Mouse (Mus musculus) MEL (cell line): ENCODE measurements around the gene Dennd2c. TPM values are rescaled to one million over a fixed set of nuclear protein-coding genes. Genes with fewer than 3 reads are reported as not detected.

ENCODE experiments used
- DNase-seq: peaks from one replicate; pipeline ENCODE4 v3.0.0; 2011; ENCODE audit warnings: low read depth, low spot score
- H3K27ac ChIP-seq: 2 replicates; pipeline ENCODE4 v1.5.1; 2012; ENCODE audit warnings: low read depth, mild to moderate bottlenecking, control low read depth, low read length, moderate library complexity; ENCODE audit not compliant: control insufficient read depth
- H3K27me3 ChIP-seq, 2 experiments: fragments of 150-350 bp in 1 of 2; sonication (generic) in 1 of 2; 2 replicates each; pipeline ENCODE4 v1.6.1; 2012; ENCODE audit warnings: low read length in 2 of 2, mild to moderate bottlenecking in 2 of 2, improper control_type of control experiment in 1 of 2, moderate library complexity in 1 of 2; ENCODE audit not compliant: insufficient read depth in 2 of 2, control insufficient read depth in 1 of 2
- H3K36me3 ChIP-seq, 2 experiments: 2 replicates each; pipeline ENCODE4 v1.6.1; 2012 to 2014; ENCODE audit warnings: low read length in 2 of 2, improper control_type of control experiment in 1 of 2, inconsistent platforms in 1 of 2, mild to moderate bottlenecking in 1 of 2; ENCODE audit not compliant: insufficient read depth in 2 of 2, control insufficient read depth in 1 of 2
- H3K4me1 ChIP-seq, 2 experiments: fragments of 150-350 bp in 1 of 2; sonication (generic) in 1 of 2; 2 replicates each; pipeline ENCODE4 v1.6.1; 2012; ENCODE audit warnings: low read length in 2 of 2, improper control_type of control experiment in 1 of 2, mild to moderate bottlenecking in 1 of 2; ENCODE audit not compliant: insufficient read depth in 2 of 2, control insufficient read depth in 1 of 2
- H3K4me3 ChIP-seq, 2 experiments: fragments of 150-350 bp in 1 of 2; sonication (generic) in 1 of 2; 2 replicates each; pipeline ENCODE4 v1.5.1; 2012; ENCODE audit warnings: low read depth in 2 of 2, low read length in 2 of 2, mild to moderate bottlenecking in 2 of 2, moderate library complexity in 2 of 2, control low read depth in 1 of 2, improper control_type of control experiment in 1 of 2; ENCODE audit not compliant: control insufficient read depth in 1 of 2, insufficient read depth in 1 of 2
- H3K79me2 ChIP-seq: 2 replicates; pipeline ENCODE4 v1.6.1; 2012; ENCODE audit warnings: mild to moderate bottlenecking, low read length, moderate library complexity; ENCODE audit not compliant: control insufficient read depth, poor library complexity, insufficient read depth
- H3K9ac ChIP-seq: 2 replicates; pipeline ENCODE4 v1.6.1; 2012; ENCODE audit warnings: low read depth, mild to moderate bottlenecking, control low read depth, low read length, moderate library complexity; ENCODE audit not compliant: control insufficient read depth, poor library complexity, severe bottlenecking
- H3K9me3 ChIP-seq: fragments of 150-350 bp; sonication (generic); replicated peaks from 2 replicates; pipeline ENCODE4 v1.6.1; 2012; ENCODE audit warnings: mild to moderate bottlenecking, low read length, improper control_type of control experiment, moderate library complexity; ENCODE audit not compliant: insufficient read depth
- CHD1 ChIP-seq: IDR thresholded peaks from 2 replicates; pipeline ENCODE4 v1.6.1; 2012; ENCODE audit warnings: low read depth, mild to moderate bottlenecking, inconsistent platforms, low read length, improper control_type of control experiment
- CTCF ChIP-seq, 3 experiments: IDR thresholded peaks in 2 of 3; conservative IDR thresholded peaks in 1 of 3; 2 replicates each; pipeline ENCODE4 v1.5.1; 2011 to 2012; ENCODE audit warnings: low read length in 3 of 3, low read depth in 2 of 3, mild to moderate bottlenecking in 2 of 3, improper control_type of control experiment in 1 of 3, inconsistent platforms in 1 of 3, mixed read lengths in 1 of 3, moderate library complexity in 1 of 3; ENCODE audit not compliant: control insufficient read depth in 1 of 3, insufficient read depth in 1 of 3, poor library complexity in 1 of 3, severe bottlenecking in 1 of 3
- ELF1 ChIP-seq: IDR thresholded peaks from 2 replicates; pipeline ENCODE4 v1.6.1; 2014; ENCODE audit warnings: low read depth, mild to moderate bottlenecking, inconsistent platforms, low read length, improper control_type of control experiment, moderate library complexity
- EP300 ChIP-seq, 2 experiments: IDR thresholded peaks; 2 replicates each; pipeline ENCODE4 v1.6.1; 2011; ENCODE audit warnings: improper control_type of control experiment in 2 of 2, low read length in 2 of 2, low read depth in 1 of 2, mild to moderate bottlenecking in 1 of 2
- ETS1 ChIP-seq: IDR thresholded peaks from 2 replicates; pipeline ENCODE4 v1.6.1; 2012; ENCODE audit warnings: low read depth, mild to moderate bottlenecking, inconsistent platforms, low read length, improper control_type of control experiment, moderate library complexity
- MAX ChIP-seq: IDR thresholded peaks from 2 replicates; pipeline ENCODE4 v1.6.1; 2011; ENCODE audit warnings: low read length, improper control_type of control experiment
- MEF2A ChIP-seq: IDR thresholded peaks from 2 replicates; pipeline ENCODE4 v1.6.1; 2014; ENCODE audit warnings: low read depth, mild to moderate bottlenecking, inconsistent platforms, low read length, improper control_type of control experiment; ENCODE audit not compliant: poor library complexity, insufficient replicate concordance, severe bottlenecking; ENCODE audit errors: extremely low read depth
- MXI1 ChIP-seq: IDR thresholded peaks from 2 replicates; pipeline ENCODE4 v1.6.1; 2011; ENCODE audit warnings: mild to moderate bottlenecking, low read depth, low read length, improper control_type of control experiment
- MYC ChIP-seq: IDR thresholded peaks from 2 replicates; pipeline ENCODE4 v1.6.1; 2011; ENCODE audit warnings: low read depth, mild to moderate bottlenecking, low read length, improper control_type of control experiment, moderate library complexity
- POLR2AphosphoS2 ChIP-seq: IDR thresholded peaks from 2 replicates; pipeline ENCODE4 v1.6.1; 2011; ENCODE audit warnings: low read length, improper control_type of control experiment
- POLR2AphosphoS5 ChIP-seq: IDR thresholded peaks from 2 replicates; pipeline ENCODE4 v1.6.1; 2012; ENCODE audit warnings: low read depth, borderline replicate concordance, mild to moderate bottlenecking, inconsistent platforms, low read length, moderate library complexity, mixed read lengths
- RCOR1 ChIP-seq: IDR thresholded peaks from 2 replicates; pipeline ENCODE4 v1.6.1; 2012; ENCODE audit warnings: low read depth, mild to moderate bottlenecking, inconsistent platforms, low read length, improper control_type of control experiment
- SIN3A ChIP-seq: IDR thresholded peaks from 2 replicates; pipeline ENCODE4 v1.6.1; 2012; ENCODE audit warnings: low read length, improper control_type of control experiment, inconsistent platforms
- TAL1 ChIP-seq: IDR thresholded peaks from 2 replicates; pipeline ENCODE4 v1.6.1; 2012; ENCODE audit warnings: mild to moderate bottlenecking, inconsistent platforms, low read length, moderate library complexity, mixed read lengths
- USF1 ChIP-seq: IDR thresholded peaks from 2 replicates; pipeline ENCODE4 v1.6.1; 2014; ENCODE audit warnings: low read depth, mild to moderate bottlenecking, inconsistent platforms, low read length, improper control_type of control experiment, moderate library complexity
- polyA plus RNA-seq, 2 experiments: library from polyadenylated mRNA; stranded (reverse) in 1 of 2; unstranded in 1 of 2; fragments of >175 nt in 1 of 2; fragments of >200 nt in 1 of 2; gene quantifications; 2 replicates each; pipeline versions ENCODE4 v1.2.1 to v1.2.4; 2012; ENCODE audit warnings: low replicate concordance in 2 of 2, low read depth in 1 of 2; ENCODE audit not compliant: insufficient read length in 2 of 2, insufficient read depth in 1 of 2, missing spikeins in 1 of 2
- total RNA-seq: library from RNA; depleted of rRNA; stranded (reverse); fragments of 300-350 nt; gene quantifications from 2 replicates; pipeline ENCODE4 v1.2.3, GENCODE M21; 2012

Dennd2c gene
- total and polyA plus RNA-seq, 3 experiments = 5.0 to 8.0 TPM; not detected in 1

DNA sequence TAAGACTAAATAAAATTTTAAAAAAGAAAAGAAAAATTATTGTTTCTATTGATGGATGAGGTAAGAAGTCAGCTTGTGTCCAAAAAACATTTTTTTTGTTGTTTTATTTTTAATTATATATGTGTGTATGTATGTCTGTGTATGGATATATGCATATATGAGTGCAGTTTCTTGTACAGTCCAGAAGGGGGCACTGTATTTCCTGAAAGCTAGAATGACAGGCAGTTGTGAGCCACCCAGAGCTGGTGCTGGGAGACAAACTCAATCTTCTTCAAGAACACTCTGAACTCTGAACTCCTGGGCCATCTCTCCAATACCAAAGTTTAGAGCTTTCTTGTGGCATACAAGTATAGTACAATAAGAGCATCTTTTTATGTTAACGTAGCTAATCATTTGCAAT is 101.2 kb downstream of the Dennd2c start:
- TF ChIP-seq MAX (no peak), CTCF (IDR thresholded peaks at IDR 0.05 in 2 of 3, conservative IDR thresholded peaks at IDR 0.05 in 1 of 3; ENCODE audit: control insufficient read depth in 1 of 3, insufficient read depth in 1 of 3, low read depth in 2 of 3, low read length in 3 of 3, poor library complexity in 1 of 3, severe bottlenecking in 1 of 3) (peak in 1 of 3 experiments; percentile 19; a peak in 1 of 6 replicates)
- TF ChIP-seq, all 39 proteins: peak for 1
- Histone ChIP-seq H3K4me1 (0 out of 4 replicates have a peak, but pooled peaks cover 0 to 2% of the 10 kb centered on the region in 2 experiments), H3K9ac (no peak overlapping the region), H3K4me3 (no peak overlapping the region), H3K79me2 (no peaks in the 10 kb centered on the region), H3K9me3 (no peaks in the 10 kb centered on the region), H3K27me3 (no peaks in the 10 kb centered on the region), H3K27ac (no peak overlapping the region), H3K36me3 (no peaks in the 10 kb centered on the region)
- no peak for DNase-seq

DNA sequence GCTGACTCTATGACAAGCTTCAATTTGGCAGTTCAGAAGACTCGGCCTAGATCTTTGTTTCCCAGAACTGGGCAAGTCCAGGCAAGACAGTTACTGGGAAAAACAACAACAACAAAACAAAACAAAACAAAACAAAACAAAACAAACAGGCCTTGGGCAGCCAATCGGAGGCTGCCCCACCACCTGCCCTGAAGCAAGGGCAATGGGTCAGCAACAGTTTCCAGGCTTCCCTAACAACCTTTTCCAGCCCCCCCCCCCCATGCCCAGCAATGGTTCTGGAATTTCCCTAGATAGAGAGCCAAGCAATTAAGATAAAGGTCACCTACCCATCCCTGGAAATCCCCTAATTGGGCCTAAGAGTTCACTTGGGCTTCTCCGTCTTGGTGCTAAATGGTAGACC is 102.0 kb downstream of the Dennd2c start:
- peaks cover 0 to 5% of the 10 kb centered on the region in 2 experiments; a peak in 1 of 4 replicates for H3K4me1 ChIP-seq
- no peaks in the 10 kb centered on the region for H3K27me3 ChIP-seq
- H3K27ac ChIP-seq = no peak overlapping the region
- H3K36me3 ChIP-seq = no peaks in the 10 kb centered on the region
- no peak overlapping the region for H3K4me3 ChIP-seq
- H3K9me3 ChIP-seq = no peaks in the 10 kb centered on the region
- H3K79me2 ChIP-seq = no peaks in the 10 kb centered on the region
- no peak for DNase-seq
- TF ChIP-seq POLR2AphosphoS5 (no peak), MYC (no peak), MEF2A (no peak), ETS1 (no peak), SIN3A (no peak), TAL1 (no peak), RCOR1 (no peak), CTCF (IDR thresholded peaks at IDR 0.05 in 2 of 3, conservative IDR thresholded peaks at IDR 0.05 in 1 of 3; ENCODE audit: control insufficient read depth in 1 of 3, insufficient read depth in 1 of 3, low read depth in 2 of 3, low read length in 3 of 3, poor library complexity in 1 of 3, severe bottlenecking in 1 of 3) (no peak), USF1 (no peak), CHD1 (no peak), MXI1 (no peak), POLR2AphosphoS2 (no peak), EP300 (IDR thresholded peaks at IDR 0.05; ENCODE audit: low read depth in 1 of 2, low read length in 2 of 2) (no peak)
- no peak overlapping the region for H3K9ac ChIP-seq

DNA sequence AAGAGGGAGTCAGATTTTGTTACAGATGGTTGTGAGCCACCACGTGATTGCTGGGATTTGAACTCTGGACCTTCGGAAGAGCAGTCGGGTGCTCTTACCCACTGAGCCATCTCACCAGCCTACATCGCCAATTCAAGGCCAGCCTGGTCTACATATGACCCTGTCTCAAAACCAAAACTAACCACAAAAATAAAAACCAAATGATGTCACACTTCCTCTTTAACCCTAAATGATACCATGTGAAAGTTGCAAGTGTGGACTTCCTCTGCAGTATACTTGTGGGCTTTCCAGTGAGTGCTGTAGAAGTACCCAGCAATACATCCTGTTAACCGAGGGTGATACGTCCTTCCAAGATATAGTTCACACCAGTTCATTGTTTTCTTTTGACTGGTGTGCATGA is 104.0 kb downstream of the Dennd2c start:
- H3K36me3 ChIP-seq = no peaks in the 10 kb centered on the region
- H3K4me3 ChIP-seq = no peak overlapping the region
- no peaks in the 10 kb centered on the region for H3K9me3 ChIP-seq
- no peak overlapping the region for H3K9ac ChIP-seq
- no peaks in the 10 kb centered on the region for H3K79me2 ChIP-seq
- DNase-seq = peak; percentile 32
- H3K27me3 ChIP-seq = no peaks in the 10 kb centered on the region
- no peak overlapping the region for H3K27ac ChIP-seq
- TF ChIP-seq ELF1 (no peak), ETS1 (peak; percentile 57; the same call in 1 of the 2 replicates)
- peaks cover 0 to 7% of the 10 kb centered on the region in 2 experiments; a peak in 2 of 4 replicates for H3K4me1 ChIP-seq
